Mouse (Mus musculus): ENCODE measurements around the gene Sgsh.

Sgsh gene

GRCm38 (mm10) chr11:119375425-119375824, 20.1 kb upstream of the Sgsh start:
- no peak for DNase-seq (ENCODE audit: low spot score in 2 of 2)

DNA sequence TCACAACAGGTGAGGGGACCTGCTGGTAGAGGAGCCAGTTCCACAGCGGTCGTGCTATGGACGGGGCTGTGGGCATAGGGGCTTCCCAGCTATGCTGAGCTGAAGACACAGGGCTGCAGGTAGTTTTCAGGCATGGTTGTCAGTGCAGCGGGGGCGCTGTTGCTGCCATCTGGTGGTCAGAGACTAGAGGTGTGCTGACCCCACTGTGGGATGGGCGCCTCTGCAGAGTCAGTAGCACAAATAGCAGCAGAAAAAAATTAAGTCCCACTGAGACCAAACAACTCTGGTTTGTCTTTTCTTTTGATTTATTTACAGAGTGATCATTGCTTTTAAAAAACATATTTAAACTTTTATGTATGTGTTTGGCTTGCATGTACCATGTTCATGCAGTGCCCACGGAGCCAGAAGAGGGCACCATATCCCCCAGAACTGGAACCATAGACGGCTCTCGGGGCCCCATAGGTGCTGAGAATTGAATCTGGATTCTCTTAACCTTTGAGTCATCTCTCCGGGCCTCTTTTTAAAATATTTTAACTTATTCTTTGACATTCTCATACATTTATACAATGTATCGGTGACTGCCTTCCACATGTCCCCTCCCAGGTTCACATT, 8.3 kb upstream of the Sgsh start:
- DNase-seq (ENCODE audit: low spot score in 2 of 2): peak in 1 of 2 experiments; percentile 63

GRCm38 (mm10) chr11:119362769-119363533, 7.6 kb upstream of the Sgsh start:
- no peak for DNase-seq (ENCODE audit: low spot score in 2 of 2)

DNA sequence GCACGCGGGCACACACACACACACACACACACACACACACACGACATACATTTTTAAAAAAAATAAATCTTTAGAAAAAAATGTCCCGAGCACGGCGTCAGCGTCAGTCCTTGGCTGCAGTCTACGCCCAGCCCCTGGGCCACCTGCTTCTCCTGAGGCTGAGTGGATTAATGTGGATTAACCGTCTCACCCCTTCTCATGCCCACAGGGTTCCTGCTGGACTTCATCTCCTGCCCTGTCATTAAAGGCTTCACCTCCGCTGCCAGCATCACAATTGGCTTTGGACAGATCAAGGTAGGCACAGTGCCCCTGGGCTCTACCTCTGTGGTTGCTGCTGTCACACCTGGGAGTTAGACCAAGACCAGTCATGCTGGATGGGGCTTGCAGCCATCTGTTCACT, 3.8 kb upstream of the Sgsh start:
- no peak for DNase-seq (ENCODE audit: low spot score in 2 of 2)

- peak in 1 of 2 experiments; percentile 35 for DNase-seq (ENCODE audit: low spot score in 2 of 2)
Observed at GRCm38 (mm10) chr11:119354798-119355442, 416 bp downstream of the Sgsh start.

DNA sequence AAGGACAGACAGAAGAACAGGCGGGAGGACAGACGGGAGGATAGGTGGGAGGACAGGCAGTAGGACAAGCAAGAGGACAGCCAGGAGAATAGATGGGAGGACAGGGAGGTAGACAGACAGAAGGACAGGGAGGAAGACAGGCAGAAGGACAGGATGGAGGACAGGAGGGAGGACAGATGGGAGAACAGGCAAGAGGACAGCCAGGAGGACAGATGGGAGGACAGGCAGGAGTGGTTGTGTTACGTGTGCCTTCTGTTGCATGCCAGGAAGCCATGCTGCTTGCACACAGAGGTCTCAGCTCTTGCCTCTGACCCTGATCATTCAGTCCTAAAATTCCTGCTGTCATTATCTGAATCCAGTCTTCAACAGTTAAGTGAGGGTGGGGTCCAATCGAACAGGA, 1.4 kb downstream of the Sgsh start:
- DNase-seq (ENCODE audit: low spot score in 2 of 2): no peak

DNA sequence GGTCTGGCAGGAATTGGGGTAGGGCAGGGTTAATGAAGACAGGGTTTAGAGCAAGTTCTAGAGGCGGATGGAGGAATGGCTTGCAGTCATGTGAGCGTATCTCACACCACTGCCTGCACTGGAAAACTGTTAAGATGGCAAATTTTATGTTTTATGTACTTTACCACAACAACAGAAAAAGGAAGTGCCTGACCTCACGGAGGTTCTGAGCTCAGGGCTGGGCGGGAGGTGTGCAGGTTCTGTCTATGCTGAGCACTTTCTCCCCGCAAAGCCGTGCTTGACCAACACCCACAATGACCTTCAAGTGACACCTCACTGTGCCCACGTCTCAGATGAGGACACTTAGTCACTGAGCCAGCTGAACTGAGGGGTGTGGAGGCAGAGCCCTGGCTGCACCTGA, 3.2 kb downstream of the Sgsh start:
- no peak for DNase-seq (ENCODE audit: low spot score in 2 of 2)

- DNase-seq (ENCODE audit: low spot score in 2 of 2): no peak
Observed at GRCm38 (mm10) chr11:119347125-119347524, 8.2 kb downstream of the Sgsh start.

DNA sequence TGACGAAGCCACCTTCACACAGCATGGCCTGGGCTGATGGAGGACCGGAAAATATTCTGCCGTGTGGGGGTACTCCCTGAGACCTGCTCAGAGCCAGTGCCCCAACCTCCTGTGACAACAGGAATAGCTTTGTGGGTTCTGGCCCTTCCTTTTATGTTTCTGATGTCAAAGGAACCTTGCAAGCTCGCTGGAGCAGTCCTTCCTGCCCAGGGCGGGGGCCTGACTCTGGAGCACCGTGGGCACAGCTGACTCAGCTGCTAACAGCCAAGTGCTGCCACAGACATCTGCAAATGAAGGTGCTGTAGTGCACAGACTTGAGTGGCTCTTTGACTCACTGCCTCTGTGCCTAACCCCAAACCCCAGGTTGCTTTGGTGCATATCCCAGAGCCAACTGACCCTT, 10.5 kb downstream of the Sgsh start:
- no peak for DNase-seq (ENCODE audit: low spot score in 2 of 2)

GRCm38 (mm10) chr11:119344178-119344577, 11.2 kb downstream of the Sgsh start:
- DNase-seq (ENCODE audit: low spot score in 2 of 2): no peak

- DNase-seq (ENCODE audit: low spot score in 2 of 2): peak in 1 of 2 experiments; percentile 81
Observed at GRCm38 (mm10) chr11:119339637-119340036, 15.7 kb downstream of the Sgsh start.

DNA sequence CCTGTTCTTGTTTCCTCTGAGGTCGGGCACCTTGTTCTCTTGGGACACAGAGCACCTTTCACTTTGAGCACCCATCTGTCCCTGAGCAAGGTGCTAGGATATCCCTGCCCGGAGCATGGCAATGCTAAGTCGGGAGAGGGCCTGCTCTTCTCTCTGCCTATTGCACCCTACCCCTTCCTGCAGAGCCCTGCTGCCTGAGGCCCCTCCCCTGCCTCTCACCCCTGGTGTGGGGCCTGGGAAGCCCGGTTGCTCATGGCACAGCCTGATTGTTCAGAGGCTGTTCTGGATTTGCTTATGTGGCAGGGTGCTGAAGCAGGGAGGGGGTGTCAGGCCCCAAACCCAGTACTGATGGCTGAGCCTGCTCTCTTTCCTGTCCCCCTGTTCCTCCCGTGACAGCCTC, 16.2 kb downstream of the Sgsh start:
- no peak for DNase-seq (ENCODE audit: low spot score in 2 of 2)

GRCm38 (mm10) chr11:119338271-119339059, 16.9 kb downstream of the Sgsh start:
- DNase-seq (ENCODE audit: low spot score in 2 of 2): no peak

DNA sequence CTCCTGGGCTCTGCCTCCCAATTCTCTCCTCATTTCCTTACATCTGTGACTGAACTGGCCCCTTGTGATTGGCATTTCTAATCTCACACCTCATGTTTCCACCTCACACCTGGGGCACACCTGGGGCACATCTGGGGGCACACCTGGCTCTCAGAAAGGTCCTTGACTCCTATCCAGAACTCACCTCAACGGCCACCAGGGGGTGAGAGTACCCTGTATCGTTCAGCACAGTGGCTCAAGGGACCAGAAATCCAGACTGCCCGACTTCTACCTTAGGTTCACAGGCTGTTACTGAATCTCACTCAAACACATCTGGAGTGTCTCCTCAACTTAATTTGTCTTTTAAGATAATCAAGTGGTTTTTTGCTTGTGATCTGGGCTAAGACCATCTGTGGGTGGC, 23.4 kb downstream of the Sgsh start:
- DNase-seq (ENCODE audit: low spot score in 2 of 2): no peak

DNA sequence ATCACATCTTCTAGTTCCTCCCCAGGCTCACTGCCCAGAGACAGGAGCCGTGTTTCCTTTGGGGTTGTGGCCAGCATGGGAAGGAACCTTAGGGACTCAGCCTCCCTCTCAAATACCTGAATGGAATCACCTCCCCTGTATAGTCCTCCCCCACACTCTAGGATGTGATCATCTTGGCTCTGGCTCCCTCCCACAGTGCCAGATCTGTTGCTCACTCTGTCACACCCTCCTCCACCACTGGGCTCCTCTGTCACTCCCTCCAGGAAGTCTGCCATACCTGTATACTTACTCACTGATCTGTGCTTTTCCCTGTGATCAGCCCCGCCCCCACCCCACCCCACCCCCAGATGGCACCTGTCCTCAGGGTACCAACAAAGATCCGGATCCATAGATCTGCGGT, 24.7 kb downstream of the Sgsh start:
- peak in 1 of 2 experiments; percentile 34 for DNase-seq (ENCODE audit: low spot score in 2 of 2)

- no peak for DNase-seq (ENCODE audit: low spot score in 2 of 2)
Observed at GRCm38 (mm10) chr11:119325068-119325467, 30.3 kb downstream of the Sgsh start.

DNA sequence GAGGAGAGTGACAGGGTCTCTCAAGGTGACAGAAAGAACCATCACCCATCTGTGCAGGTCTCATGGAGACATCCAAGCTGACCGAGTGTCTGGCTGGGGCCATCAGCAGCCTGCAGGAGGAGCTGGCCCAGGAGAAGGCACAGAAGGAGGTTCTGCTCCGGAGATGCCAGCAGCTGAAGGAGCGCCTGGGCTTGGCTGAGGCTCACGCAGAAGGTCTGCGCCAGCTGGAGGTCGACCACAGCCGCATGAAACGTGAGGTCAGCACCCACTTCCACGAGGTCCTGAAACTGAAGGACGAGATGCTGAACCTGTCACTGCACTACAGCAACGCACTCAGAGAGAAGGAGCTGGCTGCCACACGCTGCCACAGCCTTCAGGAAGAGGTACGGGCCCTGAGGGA, 32.8 kb downstream of the Sgsh start:
- no peak for DNase-seq (ENCODE audit: low spot score in 2 of 2)

DNA sequence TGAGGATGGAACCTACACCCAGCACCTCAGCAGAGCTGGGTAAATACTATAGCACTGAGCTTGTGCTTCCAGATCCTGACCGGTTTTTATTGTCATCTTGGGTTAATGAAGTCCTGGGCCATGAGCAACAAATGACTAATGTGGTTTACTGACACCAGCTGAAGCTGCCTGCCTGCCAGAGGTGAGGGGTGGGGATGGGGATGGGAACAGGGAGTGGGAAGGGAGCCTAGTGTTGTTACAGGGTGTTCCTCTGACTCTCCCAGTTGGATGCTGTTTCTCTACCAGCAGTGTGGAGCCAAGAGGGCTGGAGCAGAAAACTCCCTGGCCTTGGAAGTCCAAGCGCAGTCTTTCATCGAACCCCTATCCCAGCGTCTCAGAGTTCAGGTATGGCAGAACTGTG, 38.6 kb downstream of the Sgsh start:
- DNase-seq (ENCODE audit: low spot score in 2 of 2): no peak

DNA sequence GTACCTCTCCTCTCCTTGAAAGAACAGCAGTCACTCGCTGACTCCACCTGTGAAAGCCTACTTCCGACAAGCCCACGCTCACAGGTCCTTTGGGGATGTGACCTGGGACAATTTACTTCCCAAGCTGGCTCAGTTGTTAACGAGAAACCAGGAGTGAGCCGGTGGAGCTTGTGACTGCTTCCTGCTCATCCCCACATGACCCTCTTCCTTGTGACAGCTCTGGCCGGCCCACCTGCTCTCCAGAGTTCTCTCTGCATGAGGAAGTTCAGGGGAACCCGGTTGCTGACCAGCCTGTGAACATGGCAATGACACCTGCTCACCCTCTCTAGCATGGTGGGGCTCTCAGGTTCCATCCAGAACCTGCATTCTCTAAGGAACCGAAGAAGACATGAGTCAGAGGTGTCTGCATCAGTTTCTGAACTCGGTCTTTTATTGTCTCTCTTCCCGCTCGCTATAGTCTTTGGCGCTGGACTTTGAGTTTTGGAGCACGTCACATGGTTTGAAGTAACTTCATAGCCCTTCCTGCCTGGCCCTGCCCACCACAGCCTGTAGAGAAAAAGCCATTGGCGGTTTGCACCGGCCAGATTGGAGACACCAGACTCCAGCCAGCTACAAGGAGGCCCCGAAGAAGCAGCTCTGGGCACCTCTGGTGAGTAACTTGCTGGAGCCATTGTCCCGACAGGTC, 40.9 kb downstream of the Sgsh start:
- DNase-seq (ENCODE audit: low spot score in 2 of 2): no peak

DNA sequence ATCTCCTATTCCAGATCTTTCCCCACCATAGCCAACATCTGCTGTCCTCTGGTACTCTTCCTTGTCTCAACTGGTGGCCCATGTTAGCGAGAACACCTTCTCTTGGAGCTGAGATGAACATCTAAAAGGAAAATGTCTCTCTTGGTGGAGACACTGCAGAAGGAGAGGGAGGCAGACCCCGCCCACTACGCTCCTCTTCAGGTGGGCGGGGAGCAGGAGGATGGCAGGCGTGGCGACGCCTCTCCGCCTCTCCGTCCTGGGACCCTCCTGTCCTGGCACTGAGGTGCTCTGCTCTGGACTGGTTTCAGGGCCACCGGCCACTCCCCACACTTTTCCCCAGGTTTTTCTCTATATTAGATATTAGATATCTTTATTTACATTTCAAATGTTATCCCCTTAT, 44.7 kb downstream of the Sgsh start:
- no peak for DNase-seq (ENCODE audit: low spot score in 2 of 2)

DNA sequence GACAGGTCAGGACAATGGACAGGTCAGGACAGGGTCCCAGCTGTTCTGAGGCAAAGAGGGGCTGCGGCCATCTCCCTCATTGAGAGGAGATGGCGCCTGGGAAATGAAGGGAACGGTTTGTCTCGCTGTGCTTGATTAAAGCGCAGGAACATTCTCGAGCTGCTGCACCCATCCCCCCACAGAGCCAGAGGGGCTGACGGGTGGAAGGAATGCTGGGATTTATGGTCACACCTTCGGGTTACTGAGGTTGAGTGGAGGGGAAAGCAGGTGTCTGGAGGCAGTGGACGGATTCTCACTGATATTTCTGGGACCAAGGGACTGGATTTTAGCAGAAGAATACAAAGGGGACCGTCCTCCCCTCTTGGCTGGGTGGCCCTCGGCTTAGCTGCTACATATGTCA, 47.4 kb downstream of the Sgsh start:
- DNase-seq (ENCODE audit: low spot score in 2 of 2): no peak

DNA sequence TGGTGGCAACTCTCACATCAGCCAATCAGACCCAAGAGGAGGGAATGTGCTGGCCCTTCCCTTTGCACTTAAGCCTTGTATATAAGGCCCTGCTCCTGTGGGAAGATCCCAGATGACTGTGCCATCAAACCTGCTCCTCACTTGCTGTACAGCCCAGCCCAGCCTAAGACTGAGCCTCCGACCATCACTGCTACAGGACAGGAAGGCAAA, 47.8 kb downstream of the Sgsh start, which contains the start of gene Card14:
Gene Card14, plus strand, starts transcription at position 111 of the 210 bp plus-strand sequence.
- no peak for DNase-seq (ENCODE audit: low spot score in 2 of 2)

All from left cerebral cortex, adult 9 months (tissue).